Mouse (Mus musculus) lung, postnatal 0 days (tissue): ENCODE measurements at regions not wholly inside any gene's neighbourhood (a gene's known extent, or its start where the extent isn't known, plus 50 kb on each side); places are given as distances from the start of the nearest gene placed in this dataset.
A peak's percentile ranks its signal among the peaks of the same experiment; 100 is the strongest.

ENCODE experiments used
- ATAC-seq: fragments of 200-750 bp; cut with Nextera tagmentation; 2 replicates; pipeline ENCODE4 v1.8.0; 2017; ENCODE audit warnings: moderate library complexity
- DNase-seq: peaks from one replicate; pipeline ENCODE4 v3.0.0-alpha.2; 2016; ENCODE audit warnings: low spot score
- H3K27ac ChIP-seq: fragments of 300-500 bp; sonication (generic); 2 replicates; pipeline ENCODE4 v1.5.1; 2014; ENCODE audit warnings: antibody characterized with exemption, mild to moderate bottlenecking, low read length, mixed read lengths
- H3K27me3 ChIP-seq: fragments of 300-500 bp; sonication (generic); replicated peaks from 2 replicates; pipeline ENCODE4 v1.6.1; 2014; ENCODE audit warnings: low read length, mixed read lengths; ENCODE audit not compliant: insufficient read depth
- H3K36me3 ChIP-seq: fragments of 300-500 bp; sonication (generic); 2 replicates; pipeline ENCODE4 v1.6.1; 2014; ENCODE audit warnings: low read length, mixed read lengths; ENCODE audit not compliant: insufficient read depth
- H3K4me1 ChIP-seq: fragments of 300-500 bp; sonication (generic); 2 replicates; pipeline ENCODE4 v1.6.1; 2014; ENCODE audit warnings: antibody characterized with exemption, low read depth, low read length, mixed read lengths; ENCODE audit not compliant: insufficient read depth
- H3K4me2 ChIP-seq: fragments of 300-500 bp; sonication (generic); replicated peaks from 2 replicates; pipeline ENCODE4 v1.6.1; 2014; ENCODE audit warnings: low read depth, mild to moderate bottlenecking, low read length, moderate library complexity, mixed read lengths
- H3K4me3 ChIP-seq: fragments of 300-500 bp; sonication (generic); 2 replicates; pipeline ENCODE4 v1.5.1; 2014; ENCODE audit warnings: low read depth, low read length
- H3K9ac ChIP-seq: fragments of 300-500 bp; sonication (generic); replicated peaks from 2 replicates; pipeline ENCODE4 v1.6.1; 2014; ENCODE audit warnings: low read depth, mild to moderate bottlenecking
- H3K9me3 ChIP-seq: fragments of 300-500 bp; sonication (generic); 2 replicates; pipeline ENCODE4 v1.6.1; 2016; ENCODE audit warnings: low read length, mixed read lengths
- CTCF ChIP-seq: IDR thresholded peaks from 2 replicates; pipeline ENCODE4 v1.5.1; 2016; ENCODE audit warnings: antibody characterized with exemption, mild to moderate bottlenecking
- EP300 ChIP-seq: IDR thresholded peaks from 2 replicates; pipeline ENCODE4 v1.6.1; 2016; ENCODE audit warnings: antibody characterized with exemption, mild to moderate bottlenecking, control low read depth
- WGBS: fragments of 180-500 bp; shearing (Covaris S2); extraction: QIAGEN DNeasy Blood & Tissue Kit; methylation state at CpG from one replicate; pipeline ENCODE4 v1.1.7; 2014; 5-methylcytosine and 5-hydroxymethylcytosine counted together

GRCm38 (mm10) chr10:55767571-55767970 lies 339.1 kb upstream of the Msl3l2 start:
- H3K27me3 ChIP-seq: no peaks in the 10 kb centered on the region
- TF ChIP-seq CTCF (peak; percentile 67), EP300 (no peak)
- no peaks in the 10 kb centered on the region for H3K9me3 ChIP-seq
- WGBS: 69% methylated on average over 1 of the region's 1 CpGs
- H3K27ac ChIP-seq: no peak overlapping the region
- no peak for ATAC-seq
- no peaks in the 10 kb centered on the region for H3K36me3 ChIP-seq
- no peak overlapping the region for H3K4me2 ChIP-seq
- peak; percentile 49 for DNase-seq
- no peak overlapping the region for H3K9ac ChIP-seq
- no peak overlapping the region for H3K4me3 ChIP-seq
- no peaks in the 10 kb centered on the region for H3K4me1 ChIP-seq

GRCm38 (mm10) chr10:55769642-55770041 lies 337.1 kb upstream of the Msl3l2 start:
- no peak for ATAC-seq
- H3K4me2 ChIP-seq: no peak overlapping the region
- no peak overlapping the region for H3K9ac ChIP-seq
- no peaks in the 10 kb centered on the region for H3K36me3 ChIP-seq
- H3K4me1 ChIP-seq: no peaks in the 10 kb centered on the region
- no peak overlapping the region for H3K4me3 ChIP-seq
- WGBS: 31% methylated on average over 6 of the region's 6 CpGs
- H3K27ac ChIP-seq: no peak overlapping the region
- DNase-seq: no peak
- no peaks in the 10 kb centered on the region for H3K9me3 ChIP-seq
- no peak for TF ChIP-seq EP300
- TF ChIP-seq CTCF: no peak
- no peaks in the 10 kb centered on the region for H3K27me3 ChIP-seq

DNA sequence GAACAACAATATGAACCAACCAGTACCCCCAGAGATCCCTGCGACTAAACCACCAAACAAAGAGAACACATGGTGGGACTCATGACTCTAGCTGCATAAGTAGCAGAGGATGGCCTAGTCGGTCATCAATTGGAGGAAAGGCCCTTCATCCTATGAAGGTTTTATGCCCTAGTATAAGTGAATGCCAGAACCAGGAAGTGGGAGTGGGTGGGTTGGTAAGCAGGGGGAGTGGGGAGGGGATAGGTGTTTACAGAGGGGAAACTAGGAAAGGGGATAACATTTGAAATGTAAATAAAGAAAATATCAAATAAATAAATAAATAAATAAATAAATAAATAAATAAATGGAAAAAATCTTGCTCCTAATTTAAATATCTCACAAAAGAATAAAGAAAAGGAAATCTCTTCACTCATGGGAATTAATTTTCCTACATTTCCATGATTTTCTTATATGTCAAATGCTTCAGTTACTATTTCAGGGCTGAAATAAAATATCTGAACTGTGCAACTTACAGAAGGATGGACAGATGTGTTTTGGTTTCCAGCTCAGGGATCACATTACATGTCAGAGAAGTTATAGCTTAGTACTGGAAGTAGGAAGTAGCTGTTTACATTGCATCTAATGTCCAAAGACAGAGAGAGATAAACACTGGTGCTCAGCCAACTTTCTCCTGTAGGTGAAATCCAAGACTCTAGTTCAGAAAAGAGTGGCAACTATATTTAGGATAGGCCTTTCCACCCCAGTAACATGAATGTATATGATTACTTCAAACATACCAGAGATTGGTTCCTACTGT lies 323.8 kb upstream of the Msl3l2 start:
- H3K4me3 ChIP-seq: no peak overlapping the region
- no peaks in the 10 kb centered on the region for H3K27me3 ChIP-seq
- no peaks in the 10 kb centered on the region for H3K36me3 ChIP-seq
- no peak overlapping the region for H3K27ac ChIP-seq
- DNase-seq (no peak), ATAC-seq (no peak)
- H3K9ac ChIP-seq: no peak overlapping the region
- TF ChIP-seq EP300 (no peak), CTCF (no peak)
- WGBS: 79% methylated on average over 2 of the region's 2 CpGs
- no peak overlapping the region for H3K4me2 ChIP-seq
- H3K9me3 ChIP-seq: no peaks in the 10 kb centered on the region
- no peaks in the 10 kb centered on the region for H3K4me1 ChIP-seq

DNA sequence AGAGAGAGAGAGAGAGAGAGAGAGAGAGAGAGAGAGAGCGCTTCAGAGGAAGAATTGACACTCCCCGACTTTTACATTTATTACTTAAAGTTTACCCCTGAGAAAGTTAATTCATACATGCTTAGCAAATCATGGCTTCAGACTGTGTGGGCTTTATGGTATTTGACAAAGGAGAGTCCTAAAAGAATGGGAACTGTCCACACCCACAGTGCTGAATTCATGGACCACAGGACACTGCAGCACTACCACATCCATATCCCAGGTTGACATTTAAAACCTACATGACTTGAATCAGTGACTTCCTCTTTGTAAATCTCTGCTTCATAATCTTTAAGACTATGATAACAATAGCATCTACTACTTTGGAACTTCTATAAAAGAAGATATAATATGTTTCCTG lies 292.8 kb upstream of the Msl3l2 start:
- Histone ChIP-seq H3K36me3 (no peaks in the 10 kb centered on the region), H3K4me2 (no peak overlapping the region), H3K27ac (no peak overlapping the region), H3K9ac (no peak overlapping the region), H3K4me1 (no peaks in the 10 kb centered on the region), H3K9me3 (no peaks in the 10 kb centered on the region), H3K4me3 (no peak overlapping the region), H3K27me3 (no peaks in the 10 kb centered on the region)
- 84% methylated on average over 2 of the region's 2 CpGs for WGBS
- TF ChIP-seq EP300 (no peak), CTCF (no peak)
- peak; percentile 5 for DNase-seq
- no peak for ATAC-seq

GRCm38 (mm10) chr10:55851361-55851760 lies 255.4 kb upstream of the Msl3l2 start:
- TF ChIP-seq CTCF: no peak
- TF ChIP-seq EP300: no peak
- Histone ChIP-seq H3K4me2 (no peak overlapping the region), H3K27me3 (no peaks in the 10 kb centered on the region), H3K36me3 (no peaks in the 10 kb centered on the region), H3K4me3 (no peak overlapping the region), H3K27ac (no peak overlapping the region), H3K9ac (no peak overlapping the region), H3K4me1 (no peaks in the 10 kb centered on the region), H3K9me3 (no peaks in the 10 kb centered on the region)
- ATAC-seq (no peak), DNase-seq (no peak)
- WGBS: 77% methylated on average over 2 of the region's 2 CpGs

- Histone ChIP-seq H3K4me2 (no peak overlapping the region), H3K27me3 (no peaks in the 10 kb centered on the region), H3K9ac (no peak overlapping the region), H3K27ac (no peak overlapping the region), H3K4me3 (no peak overlapping the region), H3K36me3 (no peaks in the 10 kb centered on the region), H3K9me3 (no peaks in the 10 kb centered on the region), H3K4me1 (no peaks in the 10 kb centered on the region)
- TF ChIP-seq EP300: no peak
- no peak for TF ChIP-seq CTCF
- ATAC-seq (no peak), DNase-seq (no peak)
- WGBS: 74% methylated on average over 3 of the region's 3 CpGs
Observed at GRCm38 (mm10) chr10:55892606-55893005, 214.1 kb upstream of the Msl3l2 start.
